ENCODE assay signal across 8 mouse cellular contexts in genomic region chr7:25379551-25380351, GRCm38 (mm10). TPM values are rescaled to one million over a fixed set of nuclear protein-coding genes. Genes with fewer than 3 reads are reported as not detected.
A peak's percentile ranks its signal among the peaks of the same experiment; 100 is the strongest.
DNase-seq lines count a peak whose midpoint lies in the region; ATAC-seq lines count a peak whose summit lies in the region.

No protein-coding gene starts in this region.

- peaks cover 3% of the 10 kb centered on the region; the same call in 1 of the 2 replicates for H3K4me1 ChIP-seq in kidney, embryonic 14.5 days (ENCODE audit: control insufficient read depth, insufficient read depth, low read length)

- 2% methylated on average over 36 of the region's 42 CpGs for WGBS in kidney, embryonic 14.5 days

- DNase-seq in left cerebral cortex, postnatal 4 days, result peak; percentile 50
- DNase-seq in left cerebral cortex, adult 8-10 months (ENCODE audit: low spot score in 2 of 2), result no peak
- DNase-seq in cerebellum, adult 9-11 months, result peak; percentile 62
- peak; percentile 70 for DNase-seq in lung, postnatal 14 days
- peak; percentile 46 for DNase-seq in right cerebral cortex, postnatal 14 days
- no peak for DNase-seq in ovary, adult 18-20 months (ENCODE audit: low spot score)

- H3K27ac ChIP-seq in kidney, embryonic 14.5 days (ENCODE audit: low read depth, low read length), result 0 out of 2 replicates have a peak overlapping the region, but pooled peaks have one; percentile 11

- peak overlapping the region; percentile 59 for H3K9ac ChIP-seq in kidney, embryonic 14.5 days (ENCODE audit: low read depth, low read length)

- no peaks in the 10 kb centered on the region; the same call in 1 of the 2 replicates for H3K27me3 ChIP-seq in kidney, embryonic 14.5 days (ENCODE audit: control insufficient read depth, insufficient read depth, low read length)

- ATAC-seq in granulocyte monocyte progenitor cell, adult 5-6 weeks (replicated peaks; ENCODE audit: poor library complexity, severe bottlenecking), result peak; percentile 71
- ATAC-seq in kidney, embryonic 14.5 days (ENCODE audit: low FRiP score, low TSS enrichment), result peak; percentile 82

- H3K4me2 ChIP-seq in kidney, embryonic 14.5 days (replicated peaks; ENCODE audit: low read depth, low read length), result peak overlapping the region; percentile 81

- peak overlapping the region; percentile 38 for H3K4me3 ChIP-seq in kidney, embryonic 14.5 days (ENCODE audit: low read length)

- H3K9me3 ChIP-seq in kidney, embryonic 14.5 days (ENCODE audit: control insufficient read depth, low read length), result no peaks in the 10 kb centered on the region

- peaks cover 23% of the 10 kb centered on the region for H3K36me3 ChIP-seq in kidney, embryonic 14.5 days (ENCODE audit: control insufficient read depth, insufficient read depth, low read length)

- intact Hi-C loops in left cerebral cortex, postnatal 4 days (cut with DNase I), result no loop called here

RNA-seq across cellular contexts. Expression of gene Cnfn, which starts 10.2 kb away (rescaled TPM):
- not detected for total RNA-seq in left cerebral cortex, postnatal 4 days (2021)
- not detected for total RNA-seq in left cerebral cortex, adult 8-10 months (2022)
- not detected in 2 replicates for total RNA-seq in granulocyte monocyte progenitor cell, adult 5-6 weeks (2014; fragmentation: Nextera tagmentation)
- not detected in 2 replicates for total RNA-seq in granulocyte monocyte progenitor cell, adult 5-6 weeks (2017)
- polyA plus RNA-seq in kidney, embryonic 14.5 days (2014; fragmentation: Nextera tagmentation; extraction: Ambion mirVana), result not detected in 2 replicates

RNA-seq across cellular contexts. Expression of gene Lipe, which starts 18.8 kb away (rescaled TPM):
- total RNA-seq in left cerebral cortex, postnatal 4 days (2021), result 1 to 10 TPM; 8.3 to 9.0 TPM
- total RNA-seq in left cerebral cortex, adult 8-10 months (2022), result 10 to 100 TPM in 1 of 4 experiments, 1 to 10 TPM in 3; 8.2 to 10.7 (median 8.8) TPM
- 10.7 and 27.1 TPM in 2 replicates for total RNA-seq in granulocyte monocyte progenitor cell, adult 5-6 weeks (2014; fragmentation: Nextera tagmentation)
- 6.1 and 6.2 TPM in 2 replicates for total RNA-seq in granulocyte monocyte progenitor cell, adult 5-6 weeks (2017)
- polyA plus RNA-seq in kidney, embryonic 14.5 days (2014; fragmentation: Nextera tagmentation; extraction: Ambion mirVana), result 5.3 and 6.8 TPM in 2 replicates

RNA-seq across cellular contexts. Expression of gene Cxcl17, which starts 32.9 kb away (rescaled TPM):
- not detected for total RNA-seq in left cerebral cortex, postnatal 4 days (2021)
- not detected for total RNA-seq in left cerebral cortex, adult 8-10 months (2022)
- total RNA-seq in granulocyte monocyte progenitor cell, adult 5-6 weeks (2014; fragmentation: Nextera tagmentation), result not detected in 2 replicates
- total RNA-seq in granulocyte monocyte progenitor cell, adult 5-6 weeks (2017), result not detected in 2 replicates
- 0.27 and 0.30 TPM in 2 replicates for polyA plus RNA-seq in kidney, embryonic 14.5 days (2014; fragmentation: Nextera tagmentation; extraction: Ambion mirVana)

Comparison
In these comparisons a context has a peak if more than half of its experiments do, and no peak if none do; other contexts are left out.
1. DNase-seq: peak in left cerebral cortex, postnatal 4 days (single experiment), cerebellum, adult 9-11 months (single experiment), lung, postnatal 14 days (single experiment) and right cerebral cortex, postnatal 14 days (single experiment); none in left cerebral cortex, adult 8-10 months (0 of 2) and ovary, adult 18-20 months (single experiment).